Mouse (Mus musculus) heart, adult 8-10 months (tissue): ENCODE measurements around the gene Olfr1393. TPM values are rescaled to one million over a fixed set of nuclear protein-coding genes. Genes with fewer than 3 reads are reported as not detected.

Experiments
- DNase-seq: peaks from one replicate; pipeline ENCODE4 v3.0.0; 2022; ENCODE audit warnings: low spot score
- total RNA-seq, 4 experiments: library from RNA; stranded (reverse); gene quantifications; 2 replicates each; pipeline ENCODE4 v1.2.4; 2022

Olfr1393 gene
- total RNA-seq: under 1 TPM; 0.41 to 0.50 (median 0.43) TPM

DNA sequence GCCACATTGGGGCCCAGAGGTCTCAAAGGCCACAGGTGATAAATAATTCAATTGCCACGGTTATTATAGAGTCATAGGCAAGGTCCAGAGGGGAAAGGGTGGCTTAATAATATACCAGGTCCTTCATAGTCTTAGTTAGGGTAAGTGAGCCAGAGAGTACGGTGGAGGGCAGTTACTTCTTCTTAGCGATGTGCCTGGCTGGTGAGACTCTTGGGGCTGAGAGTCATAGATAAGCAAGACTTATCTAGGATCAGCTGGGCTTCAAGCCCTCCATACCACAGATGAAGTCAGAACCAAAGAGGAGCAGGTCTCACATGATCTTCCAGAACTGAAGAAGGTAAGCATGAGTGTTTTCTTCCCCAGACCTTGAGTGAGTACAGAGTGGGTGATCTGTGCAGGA, at the start of gene Olfr1393:
Gene Olfr1393, plus strand, starts transcription at position 83 of the 400 bp plus-strand sequence.
- DNase-seq: no peak

DNA sequence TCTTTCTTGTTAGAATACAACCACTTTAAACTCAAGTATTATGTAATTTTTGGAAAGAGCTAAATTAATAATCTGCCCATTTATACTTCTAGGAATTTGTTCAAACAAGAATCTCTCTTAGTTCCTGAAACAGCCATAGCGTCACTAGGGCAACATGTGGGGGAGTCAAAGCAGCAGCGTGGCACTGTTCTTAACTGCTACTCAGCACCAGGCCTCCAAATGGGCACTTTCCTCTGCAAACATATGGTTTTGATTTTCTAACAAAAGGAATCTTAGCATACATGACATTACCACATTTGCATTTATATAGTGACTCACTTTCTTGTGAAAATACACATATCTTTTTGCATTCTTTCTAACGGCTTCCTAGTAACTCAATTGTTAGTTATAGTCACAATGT, 45.3 kb upstream of the Olfr1393 start:
- no peak for DNase-seq

DNA sequence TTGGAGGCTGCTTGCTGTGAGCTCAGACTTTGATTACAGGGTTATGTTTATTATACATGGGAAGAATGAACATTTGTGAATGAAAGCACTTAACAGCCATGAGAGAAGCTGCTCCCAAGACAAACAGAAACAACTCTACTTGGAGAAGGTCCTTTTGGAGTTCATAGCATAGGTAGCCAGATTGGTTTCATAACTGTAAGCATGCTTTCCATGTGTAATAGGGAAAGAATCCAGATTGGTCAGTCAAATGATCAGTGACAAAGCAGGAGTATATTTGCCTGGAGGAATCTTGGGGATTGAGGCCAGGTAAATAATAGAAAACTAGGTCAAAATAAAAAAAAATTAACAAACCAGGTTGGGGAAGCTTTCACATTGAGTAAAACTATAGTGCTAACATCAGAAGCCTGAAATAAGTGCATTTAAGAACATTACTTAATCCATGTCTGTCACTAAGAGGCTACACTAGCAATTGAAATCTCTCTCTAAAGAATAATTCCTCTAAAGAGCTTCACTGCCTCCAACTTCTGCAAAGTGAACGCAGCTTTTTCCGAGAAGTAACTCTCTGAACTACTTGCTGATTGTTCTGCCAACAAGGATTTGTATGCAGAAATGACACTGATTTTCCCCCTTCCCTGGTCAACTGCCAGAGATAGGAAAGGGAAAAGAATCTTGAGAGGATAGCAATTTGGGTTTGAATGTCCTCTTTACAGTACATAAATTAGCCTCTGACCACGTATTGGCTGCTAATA, 42.5 kb upstream of the Olfr1393 start:
- DNase-seq: no peak

DNA sequence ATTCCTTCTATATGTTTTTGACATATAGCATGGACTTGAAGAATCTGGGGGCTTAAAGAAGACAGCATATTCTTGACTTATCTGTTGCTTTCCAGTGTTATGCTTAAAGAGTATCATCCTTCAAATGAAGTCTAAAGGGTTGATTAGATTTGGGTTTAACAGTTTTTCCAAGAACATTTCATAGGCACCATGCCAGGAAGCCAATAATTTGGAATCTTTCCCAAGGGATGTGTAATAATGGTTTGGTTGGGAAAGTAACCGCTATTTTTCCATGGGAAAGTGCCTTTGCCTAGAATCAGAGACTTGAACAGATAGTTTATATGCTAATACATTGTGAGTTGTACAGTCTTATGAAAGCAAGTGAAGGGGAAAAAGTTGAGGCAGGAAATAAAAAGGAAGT, 41.2 kb upstream of the Olfr1393 start:
- DNase-seq: no peak

DNA sequence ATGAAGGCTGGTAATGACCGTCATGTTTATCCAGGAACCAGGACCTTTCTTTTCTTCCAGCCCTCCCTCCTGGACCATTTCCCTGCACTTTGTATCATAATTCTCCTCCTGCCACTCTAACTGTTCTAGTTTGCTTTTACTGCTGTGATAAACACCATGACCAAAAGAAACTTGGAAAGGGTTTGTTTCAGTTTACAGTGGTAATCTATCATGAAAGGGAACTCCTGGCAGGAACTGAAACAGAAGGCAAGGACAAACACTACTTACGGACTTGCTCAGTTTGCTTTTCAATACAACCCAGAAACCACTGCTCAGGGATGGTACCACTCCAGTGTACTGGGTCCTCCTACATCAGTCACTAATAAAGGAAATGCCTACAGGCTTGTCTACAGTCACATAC, 40.6 kb upstream of the Olfr1393 start:
- no peak for DNase-seq

DNA sequence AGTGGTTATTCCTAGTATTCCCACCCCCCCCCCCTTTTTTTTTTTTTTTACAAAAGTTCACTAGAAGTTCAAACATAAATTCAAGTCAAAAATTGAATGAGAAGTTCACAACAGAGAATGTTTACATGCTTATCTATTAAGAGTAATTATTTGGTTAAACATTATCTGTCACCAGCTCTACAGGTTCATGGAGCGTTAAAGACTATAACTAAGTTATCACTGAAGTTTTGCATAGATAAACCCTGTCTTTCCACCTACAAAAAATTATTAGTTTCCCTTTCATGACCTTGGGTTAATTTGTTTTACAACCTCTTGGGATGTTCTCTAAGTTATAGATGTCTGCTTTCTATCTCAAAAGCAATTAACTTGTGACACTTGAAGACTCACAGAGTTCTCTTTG, 37.8 kb upstream of the Olfr1393 start:
- no peak for DNase-seq

DNA sequence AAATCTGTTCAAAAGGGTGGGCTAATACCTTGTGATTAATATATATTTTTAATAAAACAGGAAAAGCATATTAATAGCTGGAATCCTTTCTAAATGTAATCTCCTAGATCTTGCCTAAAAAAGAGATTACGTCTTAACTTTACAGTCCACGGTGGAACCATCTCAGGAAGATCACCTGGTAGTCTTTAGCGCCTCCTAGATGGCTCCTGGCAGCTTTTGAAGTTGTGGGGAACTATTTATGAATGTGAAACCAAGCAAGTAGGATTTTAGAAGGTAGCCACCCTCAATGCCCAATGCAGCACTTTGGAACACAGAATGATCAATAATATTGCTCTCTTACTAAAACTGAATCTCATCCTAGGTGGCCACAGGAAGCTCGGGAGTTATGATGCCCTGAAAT, 37.2 kb upstream of the Olfr1393 start:
- no peak for DNase-seq

DNA sequence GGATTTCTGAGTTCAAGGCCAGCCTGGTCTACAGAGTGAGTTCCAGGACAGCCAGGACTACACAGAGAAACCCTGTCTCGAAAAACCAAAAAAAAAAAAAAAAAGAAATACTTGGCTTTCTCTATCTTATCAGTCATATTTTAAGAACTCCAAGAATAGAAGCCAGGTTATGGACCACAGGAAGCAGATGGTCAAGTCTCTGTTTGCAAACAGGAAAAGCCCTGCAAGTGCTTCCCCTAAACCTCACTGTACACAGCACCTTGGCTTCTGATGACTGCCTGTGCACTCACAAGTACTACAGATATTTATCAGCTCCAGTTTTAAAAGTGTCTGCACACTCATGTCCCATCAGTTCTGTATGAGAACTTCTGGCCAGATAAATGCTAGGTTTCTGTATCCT, 36.6 kb upstream of the Olfr1393 start:
- DNase-seq: no peak

DNA sequence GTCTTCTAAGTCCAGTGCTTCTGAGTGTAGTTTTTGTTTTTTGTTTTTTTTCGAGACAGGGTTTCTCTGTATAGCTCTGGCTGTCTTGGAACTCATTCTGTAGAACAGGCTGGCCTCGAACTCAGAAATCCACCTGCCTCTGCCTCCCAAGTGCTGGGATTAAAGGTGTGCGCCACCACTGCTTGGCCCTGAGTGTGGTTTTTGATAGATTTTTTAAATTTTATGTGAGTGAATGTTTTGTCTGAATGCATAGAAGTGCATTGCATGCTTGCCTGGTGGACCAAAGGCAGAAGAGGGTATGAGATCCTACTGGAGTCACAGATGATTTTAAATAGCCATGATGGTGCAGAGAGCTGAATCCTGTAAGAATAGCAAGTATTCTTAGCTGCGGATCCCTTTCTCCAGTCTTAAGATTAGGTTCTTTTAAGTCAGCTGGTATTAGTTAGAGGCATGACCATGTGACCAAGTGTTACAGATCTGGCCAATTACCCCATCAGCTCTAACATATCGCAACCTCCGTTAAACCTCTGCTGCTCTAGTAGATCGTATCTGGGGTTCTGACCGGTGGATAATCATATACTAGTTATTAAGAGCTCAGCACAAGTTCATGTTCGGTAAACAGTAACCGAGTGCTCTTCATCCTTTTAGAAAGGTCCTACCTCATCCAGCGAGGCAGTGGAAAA, 35.0 kb upstream of the Olfr1393 start:
- no peak for DNase-seq

DNA sequence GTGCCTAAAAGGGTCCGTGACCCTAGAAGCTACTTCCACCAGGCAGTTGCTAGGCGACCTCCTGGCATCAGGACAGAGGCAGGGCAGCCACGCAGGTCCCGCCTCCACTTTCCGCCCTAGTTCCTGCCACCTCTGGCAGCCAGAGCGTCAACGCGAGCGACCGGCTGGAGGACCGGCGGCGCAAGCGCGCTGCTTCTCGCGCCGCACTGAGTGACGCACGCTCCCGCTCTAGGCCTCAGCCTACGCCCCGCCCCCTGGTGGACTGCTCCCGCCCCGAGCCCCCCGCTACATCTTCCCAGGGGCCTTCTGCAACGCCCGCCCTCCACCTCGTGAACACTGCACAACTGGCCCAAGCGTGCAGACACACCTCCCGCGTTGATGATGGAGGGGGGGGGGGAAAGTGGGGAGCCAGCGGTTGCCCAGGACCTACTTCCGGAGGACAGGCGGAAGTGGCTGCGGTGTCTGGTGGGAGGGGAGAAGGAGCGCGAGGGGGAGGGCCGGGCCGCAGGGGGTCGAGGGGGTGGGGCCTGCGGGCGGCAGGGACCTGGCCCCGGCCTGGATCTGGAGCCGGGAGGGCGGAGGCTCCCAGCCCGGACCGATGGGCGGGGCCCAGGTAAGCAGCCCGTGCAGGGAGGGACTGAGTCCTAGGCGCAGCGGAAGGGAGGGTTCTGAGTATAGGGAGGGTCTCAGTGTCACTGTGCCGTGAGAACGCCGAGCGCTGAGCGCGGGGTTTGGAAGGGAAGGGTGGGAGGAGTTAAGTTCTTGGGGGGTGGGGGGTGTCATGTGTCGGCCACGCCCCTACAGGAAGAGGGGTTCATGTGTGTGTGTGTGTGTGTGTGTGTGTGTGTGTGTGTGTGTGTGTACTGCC, 34.1 kb upstream of the Olfr1393 start, which contains the start of gene Mgat1:
Gene Mgat1, plus strand, starts transcription at position 465 of the 868 bp plus-strand sequence.
- peak; percentile 90 for DNase-seq

DNA sequence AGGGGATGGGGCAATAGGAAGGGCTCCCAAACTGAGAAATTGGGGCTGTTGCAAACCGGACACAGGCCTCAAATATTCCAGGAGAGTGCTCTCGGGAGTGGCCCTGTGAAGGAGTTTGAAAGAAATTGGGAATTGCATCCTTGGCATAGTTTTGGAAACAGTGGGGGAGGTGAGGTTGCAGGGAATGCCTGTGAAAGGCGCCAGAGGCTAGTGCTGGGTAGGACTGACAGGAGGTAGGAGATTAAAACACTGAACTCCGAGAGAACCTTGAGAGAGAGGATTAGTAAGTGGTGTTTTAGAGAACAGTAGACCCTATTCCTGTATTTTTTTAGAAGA, 33.5 kb upstream of the Olfr1393 start:
- no peak for DNase-seq

DNA sequence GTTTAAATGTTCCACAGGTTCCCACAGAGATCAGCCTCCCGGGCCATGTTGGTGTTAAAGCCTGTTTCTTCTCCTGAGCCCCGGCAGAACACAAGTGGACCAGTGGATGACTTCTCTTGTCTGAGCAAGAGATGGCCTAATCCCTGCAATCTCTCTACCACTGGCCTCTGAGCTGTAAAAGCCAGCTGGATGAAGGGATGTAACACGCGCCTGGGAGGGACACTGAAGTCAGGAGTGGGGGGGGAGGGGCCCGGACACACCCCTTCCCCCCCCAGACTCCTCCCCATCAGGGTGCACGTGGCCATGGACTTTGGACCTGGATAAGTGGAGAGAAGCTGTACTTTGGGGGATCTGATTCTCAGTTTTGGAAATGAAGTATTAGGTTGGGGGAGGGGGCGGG, 32.9 kb upstream of the Olfr1393 start:
- DNase-seq: no peak

DNA sequence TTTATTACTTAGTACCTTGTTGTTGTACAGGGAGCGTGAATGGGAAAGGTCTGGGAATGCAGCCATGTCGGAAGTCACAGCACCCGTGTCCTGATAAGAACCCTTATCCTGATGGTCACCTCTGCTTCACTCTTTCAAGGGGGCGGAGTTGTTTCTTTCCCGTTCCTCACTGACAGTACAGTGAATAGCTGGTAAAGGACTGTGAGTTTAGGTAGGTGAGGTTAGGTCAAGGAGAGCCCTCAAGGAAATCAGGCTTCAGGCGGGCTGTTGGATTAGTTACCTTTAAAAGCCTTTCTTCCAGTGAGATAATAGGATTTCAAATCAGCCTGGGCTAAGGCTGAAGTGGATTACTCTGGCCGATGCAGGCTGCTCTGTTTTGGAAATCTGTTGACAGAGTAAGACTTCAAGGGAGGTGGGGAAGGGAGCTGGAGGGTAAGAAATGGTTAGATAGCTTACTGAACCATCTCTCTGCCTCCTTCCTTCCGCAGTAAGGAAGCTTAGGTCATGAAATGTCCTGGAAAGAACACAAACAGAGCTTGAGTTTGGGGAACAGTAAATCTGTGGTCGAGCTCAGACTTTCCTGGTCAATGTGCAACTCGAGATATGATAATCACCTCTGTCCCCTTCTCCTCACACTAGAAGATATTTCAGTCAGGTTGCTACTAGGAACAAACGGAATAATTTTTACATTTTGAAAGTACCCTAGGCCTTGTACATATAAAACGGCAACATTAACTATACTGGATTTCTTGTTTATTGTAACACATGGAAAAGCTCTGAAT, 32.3 kb upstream of the Olfr1393 start:
- DNase-seq: no peak

DNA sequence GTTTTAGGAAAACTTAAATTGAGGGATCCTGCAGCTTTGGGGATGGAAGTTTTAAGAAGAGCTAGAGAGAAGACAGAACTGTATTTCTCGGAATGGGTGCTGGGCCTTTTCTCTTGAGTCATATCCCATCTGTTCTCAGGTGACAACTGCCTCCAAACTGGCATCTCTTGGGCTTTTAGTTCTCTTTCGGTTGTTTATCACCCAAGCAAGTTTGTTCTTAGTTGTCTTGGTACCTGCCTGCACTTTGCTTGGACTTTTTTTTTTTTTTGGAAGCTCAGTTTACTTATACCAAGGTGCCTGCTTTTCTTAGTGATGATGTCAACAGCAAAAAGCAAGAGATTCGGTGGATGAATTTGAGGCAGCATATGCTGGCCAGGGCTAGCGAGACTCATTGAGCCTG, 31.6 kb upstream of the Olfr1393 start:
- DNase-seq: no peak

DNA sequence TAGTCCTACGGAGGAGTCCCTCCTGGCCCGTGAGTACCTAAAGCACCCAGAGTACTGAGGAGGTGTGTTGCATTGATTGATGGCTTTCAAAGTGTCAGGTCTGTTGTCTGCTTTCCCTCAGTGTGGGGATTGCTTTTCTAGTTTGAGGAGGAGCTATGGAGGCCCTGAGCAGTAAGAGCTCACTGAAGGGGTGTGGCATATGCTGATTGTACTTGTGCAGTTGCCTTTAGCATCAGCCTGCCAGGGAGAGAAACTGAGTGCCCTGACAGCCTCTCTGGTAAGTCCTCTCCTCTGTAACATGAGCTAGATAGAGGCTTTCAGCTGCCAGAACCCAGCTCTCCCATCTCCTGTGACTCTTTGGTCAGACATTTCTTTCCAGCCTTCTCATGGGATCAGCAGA, 30.8 kb upstream of the Olfr1393 start:
- DNase-seq: no peak

DNA sequence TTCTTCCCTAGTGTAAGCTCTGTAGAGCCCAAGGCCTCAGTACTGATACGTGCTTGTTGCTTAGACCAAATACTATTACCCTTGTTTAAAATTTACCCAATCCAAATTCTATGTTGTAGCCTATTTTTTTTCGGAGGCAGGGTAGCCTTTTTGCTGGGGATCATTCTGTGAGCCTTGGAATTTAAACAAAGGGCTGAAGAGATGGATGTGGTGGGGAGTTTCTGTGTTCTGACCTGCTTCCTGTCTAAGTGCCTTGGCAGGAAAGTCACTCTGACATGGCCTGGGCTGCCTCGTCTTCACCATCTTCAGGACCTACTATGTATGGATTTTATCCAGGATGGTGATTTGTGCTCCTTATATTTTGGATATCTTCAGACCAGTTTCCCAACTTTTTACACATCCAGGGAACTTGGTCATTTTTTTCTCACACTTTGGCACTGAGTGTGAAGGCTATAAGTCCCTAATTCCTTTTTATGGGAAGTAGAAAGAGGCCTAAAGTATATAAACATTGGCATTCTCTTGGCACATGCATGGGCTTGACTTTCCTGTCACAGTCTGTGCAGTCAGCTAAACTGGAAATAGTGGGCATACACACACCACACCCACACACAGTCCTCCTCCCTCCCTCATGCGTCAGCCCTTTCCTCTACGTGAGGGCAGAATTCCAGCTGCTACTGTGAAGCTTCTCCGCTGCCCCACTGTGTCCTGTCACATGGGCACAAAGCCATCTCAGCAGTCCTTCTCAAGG, 29.7 kb upstream of the Olfr1393 start:
- peak; percentile 74 for DNase-seq

DNA sequence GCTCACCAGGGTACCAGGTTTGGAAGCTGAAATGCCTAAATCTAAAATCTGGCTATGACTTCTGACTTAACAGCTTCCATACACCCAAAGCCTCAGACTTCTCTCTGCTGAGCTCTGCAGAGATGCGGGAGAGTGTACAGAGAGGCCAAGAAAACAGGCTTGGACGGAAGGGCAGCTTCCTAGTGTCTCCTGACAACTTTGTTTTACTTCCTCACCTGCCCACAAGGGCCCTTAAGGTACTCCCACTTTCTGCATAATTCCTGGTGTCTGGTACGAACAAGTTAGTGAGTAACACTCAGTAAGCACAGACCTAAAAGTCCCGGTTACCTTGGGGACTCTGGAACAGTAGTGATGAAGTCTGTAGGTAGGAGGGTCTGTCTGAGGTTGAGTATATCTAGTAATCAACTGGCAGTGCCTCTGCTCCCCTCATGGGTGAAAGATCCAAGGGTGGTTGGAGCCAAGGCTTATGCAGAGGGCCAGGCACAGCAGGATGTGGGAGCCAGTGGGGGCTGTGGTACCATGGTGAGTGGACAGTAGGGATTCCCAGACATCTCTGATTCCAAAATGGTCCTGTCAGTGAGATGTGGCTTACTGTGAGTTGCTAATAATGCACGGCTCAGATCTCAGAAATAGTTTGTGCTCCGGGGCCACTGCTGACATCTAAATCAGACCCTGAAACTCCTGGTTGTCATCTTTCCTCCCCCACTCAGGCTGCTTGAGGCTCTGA, 29.0 kb upstream of the Olfr1393 start:
- DNase-seq: no peak

DNA sequence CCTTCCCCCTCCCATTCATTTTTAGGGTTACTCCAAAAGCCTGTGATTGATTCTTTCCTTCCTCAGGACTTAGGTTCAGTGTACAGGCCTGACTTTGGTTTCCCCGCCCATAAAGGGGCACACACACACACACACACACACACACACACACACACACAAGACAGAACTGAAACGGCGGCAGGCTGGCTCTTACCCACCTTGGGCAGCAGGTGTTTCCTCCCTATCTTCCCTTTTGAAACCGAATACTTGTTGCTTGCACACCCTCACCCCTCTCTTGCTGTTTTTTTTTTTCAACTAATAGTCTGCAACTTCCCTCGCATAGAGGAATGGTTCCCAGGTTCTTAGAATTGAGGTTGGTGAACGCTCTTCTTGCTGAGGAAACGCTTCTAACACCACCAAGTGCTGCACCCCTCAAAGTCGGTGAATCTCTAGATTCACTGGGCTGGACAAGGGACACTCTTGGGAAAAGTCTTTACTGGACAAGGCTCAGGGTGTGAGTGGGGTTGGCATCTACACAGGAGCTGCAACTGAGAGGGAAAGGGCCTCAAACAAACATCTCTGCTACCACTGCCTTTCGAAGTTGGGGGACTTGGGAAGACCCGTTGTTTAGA, 28.2 kb upstream of the Olfr1393 start:
- no peak for DNase-seq

DNA sequence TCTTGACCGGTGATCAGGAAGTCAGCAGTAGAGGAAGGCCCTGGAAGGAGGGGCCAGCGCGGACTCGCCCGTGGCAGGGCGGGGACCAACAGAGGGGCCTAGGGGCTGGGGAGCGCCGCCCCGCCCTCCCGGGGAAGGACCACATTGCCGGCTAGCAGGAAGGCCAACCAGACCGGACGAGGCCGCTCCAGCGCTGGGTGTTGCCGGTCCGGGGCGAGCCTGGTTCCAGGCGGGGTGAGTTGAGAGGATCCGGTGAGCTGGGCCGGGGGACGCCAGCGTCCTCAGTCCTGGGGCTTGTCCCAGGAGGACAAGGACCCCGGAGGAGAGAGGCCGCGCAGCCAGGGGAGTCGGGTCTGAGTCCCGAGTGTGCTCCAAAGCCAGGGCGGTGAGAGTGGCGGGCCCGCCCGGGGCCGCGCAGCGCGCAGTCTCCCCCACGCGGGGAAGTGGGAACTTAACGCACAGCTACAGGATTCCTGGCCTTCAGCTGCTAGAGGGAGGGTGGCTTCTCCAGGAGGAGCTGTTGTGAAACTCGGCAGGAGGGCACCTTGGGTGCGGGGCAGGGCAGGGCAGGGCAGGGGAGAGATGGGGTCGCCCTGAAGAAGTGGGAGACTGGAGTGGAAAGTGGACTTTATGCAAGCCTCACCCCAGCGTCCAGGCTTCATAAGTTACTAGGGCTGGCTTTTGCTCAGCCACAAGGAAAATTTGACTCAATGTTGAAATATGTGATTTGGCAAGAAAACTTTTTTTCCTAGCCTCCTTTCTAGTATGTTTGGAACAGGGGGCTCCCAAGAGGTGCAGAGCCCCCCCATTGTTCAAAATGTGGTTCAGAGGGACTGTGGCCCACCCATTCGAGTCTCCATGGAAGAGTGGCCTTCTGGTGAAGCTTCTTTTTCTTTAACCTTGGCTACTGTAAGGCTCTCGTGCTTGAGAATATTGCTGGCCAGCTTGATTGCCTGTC, 27.4 kb upstream of the Olfr1393 start:
- peak; percentile 94 for DNase-seq
